In the genomic region with DNA sequence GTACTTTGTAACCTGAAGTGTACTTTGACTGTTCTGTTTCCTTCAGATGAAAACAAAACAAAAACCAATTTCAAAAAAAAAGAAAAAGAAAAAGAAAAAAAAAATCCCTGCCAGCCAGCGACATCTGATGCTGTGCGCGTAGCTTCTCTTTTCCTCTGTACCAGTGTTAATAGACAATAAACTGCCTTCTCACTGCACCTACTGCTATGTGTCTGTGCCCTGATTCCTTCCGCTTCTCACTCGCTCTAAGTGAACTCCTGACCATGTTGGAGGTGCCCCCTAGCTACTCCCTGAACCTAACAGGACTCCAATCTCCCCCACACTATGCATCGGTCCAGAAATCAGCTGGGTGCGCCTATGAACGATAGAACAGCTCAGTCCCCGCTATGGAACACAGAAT, we compare ENCODE assay signal across 8 mouse cellular contexts. TPM values are rescaled to one million over a fixed set of nuclear protein-coding genes. Genes with fewer than 3 reads are reported as not detected.
DNase-seq lines count a peak whose midpoint lies in the region; ATAC-seq and TF ChIP-seq lines count a peak whose summit lies in the region.

A gene (plus strand): TSS at position 304 of the 400 bp plus-strand sequence.

- no peaks in the 10 kb centered on the region for H3K9me3 ChIP-seq in hindbrain, embryonic 16.5 days (ENCODE audit: control insufficient read depth, low read length)
- H3K9me3 ChIP-seq in midbrain, postnatal 0 days (ENCODE audit: low read length): no peaks in the 10 kb centered on the region

- no peak for DNase-seq in adrenal gland, adult 18-20 months (ENCODE audit: low spot score in 2 of 2)
- DNase-seq in adrenal gland, adult (ENCODE audit: inconsistent age in 2 of 2, low spot score in 1 of 2): no peak
- DNase-seq in thymus, postnatal 0 days (ENCODE audit: low spot score): no peak
- no peak for DNase-seq in thymus, postnatal 14 days
- no peak for DNase-seq in midbrain, postnatal 0 days (ENCODE audit: low spot score)
- no peak for DNase-seq in ovary, postnatal 10 days (ENCODE audit: low spot score)
- no peak for DNase-seq in thymus, postnatal 25 days

- peaks cover 2% of the 10 kb centered on the region for H3K4me1 ChIP-seq in hindbrain, embryonic 16.5 days (ENCODE audit: control insufficient read depth, insufficient read depth, low read depth, low read length)
- no peaks in the 10 kb centered on the region for H3K4me1 ChIP-seq in midbrain, postnatal 0 days (ENCODE audit: insufficient read depth, low read length)

- no peak within 1 kb of the TSS for H3K27ac ChIP-seq in hindbrain, embryonic 16.5 days (ENCODE audit: low read depth, low read length)
- no peak within 1 kb of the TSS for H3K27ac ChIP-seq in midbrain, postnatal 0 days (ENCODE audit: low read depth, low read length)

- H3K27me3 ChIP-seq in hindbrain, embryonic 16.5 days (replicated peaks; ENCODE audit: control insufficient read depth, insufficient read depth, low read length): no peaks in the 10 kb centered on the region
- H3K27me3 ChIP-seq in midbrain, postnatal 0 days (ENCODE audit: insufficient read depth, low read length): no peaks in the 10 kb centered on the region

- H3K36me3 ChIP-seq in hindbrain, embryonic 16.5 days (ENCODE audit: control insufficient read depth, insufficient read depth, low read length): no peaks in the 10 kb centered on the region
- H3K36me3 ChIP-seq in midbrain, postnatal 0 days (ENCODE audit: insufficient read depth, low read length): no peaks in the 10 kb centered on the region

- H3K9ac ChIP-seq in hindbrain, embryonic 16.5 days (ENCODE audit: low read depth, low read length): no peak within 1 kb of the TSS
- no peak within 1 kb of the TSS for H3K9ac ChIP-seq in midbrain, postnatal 0 days (replicated peaks; ENCODE audit: low read length, poor library complexity, severe bottlenecking)

- 74% methylated on average over 9 of the region's 9 CpGs for WGBS in hindbrain, embryonic 16.5 days
- 69% methylated on average over 9 of the region's 9 CpGs for WGBS in midbrain, postnatal 0 days

- no peak within 1 kb of the TSS for H3K4me3 ChIP-seq in hindbrain, embryonic 16.5 days (ENCODE audit: low read length)
- no peak within 1 kb of the TSS for H3K4me3 ChIP-seq in midbrain, postnatal 0 days (ENCODE audit: low read depth, low read length)

- TF ChIP-seq CTCF in midbrain, postnatal 0 days (IDR thresholded peaks at IDR 0.05): no peak

- no peak for ATAC-seq in hindbrain, embryonic 16.5 days
- ATAC-seq in midbrain, postnatal 0 days (ENCODE audit: low FRiP score): no peak

- no peak within 1 kb of the TSS for H3K4me2 ChIP-seq in hindbrain, embryonic 16.5 days (ENCODE audit: low read length)
- H3K4me2 ChIP-seq in midbrain, postnatal 0 days (ENCODE audit: low read depth, low read length, poor library complexity, severe bottlenecking): no peak within 1 kb of the TSS

RNA-seq across cellular contexts. Expression of the gene that starts here (rescaled TPM):
- 100 to 1,000 TPM; 191 to 192 TPM for total RNA-seq in adrenal gland, adult 18-20 months (2021)
- polyA plus RNA-seq in thymus, postnatal 0 days (2015; fragmentation: Nextera tagmentation; extraction: Ambion mirVana): 37.6 and 41.5 TPM in 2 replicates
- 11.4 and 13.2 TPM in 2 replicates for polyA plus RNA-seq in hindbrain, embryonic 16.5 days (2015; fragmentation: Nextera tagmentation; extraction: Ambion mirVana)
- 18.8 and 24.4 TPM in 2 replicates for total RNA-seq in midbrain, postnatal 0 days (2014; rRNA removed)
- polyA plus RNA-seq in midbrain, postnatal 0 days (2015; fragmentation: Nextera tagmentation; extraction: Ambion mirVana): 10.7 and 12.1 TPM in 2 replicates
